Mouse (Mus musculus) CD4-positive, CD25-positive, alpha-beta regulatory T cell, adult 4 months (primary cell): ENCODE results near the gene Evi5l. TPM values are rescaled to one million over a fixed set of nuclear protein-coding genes. Genes with fewer than 3 reads are reported as not detected.
"Not testable (repeated sequence)": the region's sequence is repeated elsewhere in the genome, so short reads cannot be mapped to it uniquely, and the experiment has no call there.

Experiments used
- ATAC-seq: one replicate; pipeline ENCODE4 v1.8.0; 2017
- polyA plus RNA-seq, 2 experiments: library from polyadenylated mRNA; unstranded; fragments of 100-300 nt; shearing (Covaris generic); gene quantifications; one replicate each; pipeline ENCODE4 v1.2.1; 2017

Evi5l gene
- polyA plus RNA-seq, 2 experiments from 2014 or later, result 5.6 to 7.8 TPM

- ATAC-seq, result peak; percentile 51
These were observed 73.0 kb downstream of the Evi5l start for GRCm38 (mm10) chr8:4239193-4239890.

GRCm38 (mm10) chr8:4245061-4245460 is 78.7 kb downstream of the Evi5l start:
- no peak for ATAC-seq

- no peak for ATAC-seq
These were observed 79.4 kb downstream of the Evi5l start for GRCm38 (mm10) chr8:4245737-4246136.

GRCm38 (mm10) chr8:4247241-4247640 is 80.9 kb downstream of the Evi5l start:
- ATAC-seq, result no peak

GRCm38 (mm10) chr8:4247951-4248540 is 81.7 kb downstream of the Evi5l start, which contains the start of gene Tgfbr3l:
Gene Tgfbr3l (plus strand): TSS chr8:4248214.
- no peak for ATAC-seq

GRCm38 (mm10) chr8:4249213-4249612 is 82.8 kb downstream of the Evi5l start:
- ATAC-seq, result no peak

- ATAC-seq, result peak; percentile 52
These were observed 84.1 kb downstream of the Evi5l start for GRCm38 (mm10) chr8:4250306-4250970.

- no peak for ATAC-seq
These were observed 85.9 kb downstream of the Evi5l start for GRCm38 (mm10) chr8:4252116-4252760.

GRCm38 (mm10) chr8:4252934-4253841 is 86.8 kb downstream of the Evi5l start, which contains the start of gene Snapc2:
Gene Snapc2 (plus strand): TSS chr8:4253080.
- peak; percentile 91 for ATAC-seq

GRCm38 (mm10) chr8:4254001-4254400 is 87.6 kb downstream of the Evi5l start:
- ATAC-seq, result no peak

- not testable (repeated sequence) for ATAC-seq
These were observed 89.1 kb downstream of the Evi5l start for GRCm38 (mm10) chr8:4255471-4255870.

- ATAC-seq, result no peak
These were observed 90.5 kb downstream of the Evi5l start for GRCm38 (mm10) chr8:4256911-4257310.

- no peak for ATAC-seq
These were observed 91.0 kb downstream of the Evi5l start for GRCm38 (mm10) chr8:4257350-4257749.

- peak; percentile 37 for ATAC-seq
These were observed 91.9 kb downstream of the Evi5l start for GRCm38 (mm10) chr8:4258233-4258632.

- peak; percentile 23 for ATAC-seq
These were observed 92.3 kb downstream of the Evi5l start for GRCm38 (mm10) chr8:4258678-4259077.

- peak; percentile 97 for ATAC-seq
These were observed 92.9 kb downstream of the Evi5l start, which contains the start of gene Ctxn1 for GRCm38 (mm10) chr8:4259125-4259804. Gene Ctxn1 (minus strand): TSS chr8:4259274.

GRCm38 (mm10) chr8:4259805-4260170 is 93.4 kb downstream of the Evi5l start:
- no peak for ATAC-seq
